Mouse (Mus musculus) layer of hippocampus, adult 2 months (tissue): ENCODE data around the gene Olfr194. TPM values are rescaled to one million over a fixed set of nuclear protein-coding genes. Genes with fewer than 3 reads are reported as not detected.
"Not testable (repeated sequence)": the region's sequence is repeated elsewhere in the genome, so short reads cannot be mapped to it uniquely, and the experiment has no call there.

Source experiments
- DNase-seq, 2 experiments: peaks; one replicate each; pipeline ENCODE4 v3.0.0; 2022; ENCODE audit warnings: low spot score in 2 of 2
- H3K27ac ChIP-seq: fragments of 200-600 bp; 2 replicates; pipeline ENCODE4 v1.8.1; 2022
- H3K4me3 ChIP-seq: fragments of 200-600 bp; 2 replicates; pipeline ENCODE4 v1.8.1; 2022; ENCODE audit warnings: mild to moderate bottlenecking
- CTCF ChIP-seq: fragments of 200-600 bp; conservative IDR thresholded peaks from 2 replicates; pipeline ENCODE4 v1.8.1; 2022; ENCODE audit warnings: antibody characterized with exemption, mild to moderate bottlenecking, moderate library complexity
- long read RNA-seq, 2 experiments: library from polyadenylated mRNA; stranded (forward); transcript quantifications; one replicate each; pipeline ENCODE4 v2.0.0; 2021; ENCODE audit warnings: borderline mapping rate in 2 of 2
- total RNA-seq, 2 experiments: library from RNA; stranded (reverse); gene quantifications; 2 replicates each; pipeline ENCODE4 v1.2.3; 2021

Olfr194 gene
- not detected for total RNA-seq
- long read RNA-seq, experiment 1 = 0 reads
- long read RNA-seq, experiment 2 = 0 reads

GRCm38 (mm10) chr16:59120969-59121368 is at the start of gene Olfr194:
TSS of gene Olfr194 (minus strand) at chr16:59121069.
- Histone ChIP-seq H3K4me3 (no peak within 1 kb of the TSS), H3K27ac (no peak within 1 kb of the TSS)
- DNase-seq = no peak
- TF ChIP-seq CTCF = no peak

GRCm38 (mm10) chr16:59170354-59170753 is 49.5 kb upstream of the Olfr194 start, which contains the start of gene Olfr196:
TSS of gene Olfr196 (minus strand) at chr16:59170454.
- Histone ChIP-seq H3K4me3 (no peak within 1 kb of the TSS), H3K27ac (no peak within 1 kb of the TSS)
- DNase-seq = no peak
- TF ChIP-seq CTCF = no peak

GRCm38 (mm10) chr16:59151996-59152395 is 31.1 kb upstream of the Olfr194 start:
- no peak for TF ChIP-seq CTCF
- DNase-seq = no peak
- H3K27ac ChIP-seq = no peak overlapping the region
- H3K4me3 ChIP-seq = no peak overlapping the region

GRCm38 (mm10) chr16:59146746-59147145 is 25.9 kb upstream of the Olfr194 start, which contains the start of gene Olfr195:
TSS of gene Olfr195 (plus strand) at chr16:59147046.
- H3K4me3 ChIP-seq = no peak within 1 kb of the TSS
- DNase-seq = no peak
- TF ChIP-seq CTCF = no peak
- no peak within 1 kb of the TSS for H3K27ac ChIP-seq

GRCm38 (mm10) chr16:59141105-59141504 is 20.2 kb upstream of the Olfr194 start:
- DNase-seq = no peak
- Histone ChIP-seq H3K27ac (no peak overlapping the region), H3K4me3 (no peak overlapping the region)
- no peak for TF ChIP-seq CTCF

- no peak for DNase-seq
- TF ChIP-seq CTCF = no peak
- Histone ChIP-seq H3K4me3 (no peak overlapping the region), H3K27ac (no peak overlapping the region)
Measured at GRCm38 (mm10) chr16:59130740-59131139, 9.9 kb upstream of the Olfr194 start.

GRCm38 (mm10) chr16:59111781-59112180 is 9.1 kb downstream of the Olfr194 start, which contains the start of gene Olfr193:
TSS of gene Olfr193 (minus strand) at chr16:59111881.
- Histone ChIP-seq H3K4me3 (no peak within 1 kb of the TSS), H3K27ac (no peak within 1 kb of the TSS)
- no peak for DNase-seq
- no peak for TF ChIP-seq CTCF

- H3K4me3 ChIP-seq, DNase-seq, H3K27ac ChIP-seq: not testable (repeated sequence)
Measured at GRCm38 (mm10) chr16:59108522-59108921, 12.3 kb downstream of the Olfr194 start.

- no peak for DNase-seq
- TF ChIP-seq CTCF = no peak
- no peak overlapping the region for H3K27ac ChIP-seq
- no peak overlapping the region for H3K4me3 ChIP-seq
Measured at GRCm38 (mm10) chr16:59105312-59105711, 15.6 kb downstream of the Olfr194 start.

GRCm38 (mm10) chr16:59089722-59090121 is 31.1 kb downstream of the Olfr194 start, which contains the start of gene Olfr191:
TSS of gene Olfr191 (minus strand) at chr16:59089822.
- DNase-seq, H3K4me3 ChIP-seq, H3K27ac ChIP-seq: not testable (repeated sequence)

GRCm38 (mm10) chr16:59081113-59081512 is 39.8 kb downstream of the Olfr194 start:
- H3K4me3 ChIP-seq, H3K27ac ChIP-seq, DNase-seq: not testable (repeated sequence)

GRCm38 (mm10) chr16:59077905-59078304 is 43.0 kb downstream of the Olfr194 start, which contains the start of gene Olfr190:
TSS of gene Olfr190 (minus strand) at chr16:59078005.
- no peak for TF ChIP-seq CTCF

GRCm38 (mm10) chr16:59073520-59073919 is 47.3 kb downstream of the Olfr194 start:
- no peak for DNase-seq
- Histone ChIP-seq H3K27ac (no peak overlapping the region), H3K4me3 (no peak overlapping the region)
- no peak for TF ChIP-seq CTCF

More at GRCm38 (mm10) chr16:59077905-59078304, 43.0 kb downstream of the Olfr194 start, which contains the start of gene Olfr190:
- H3K4me3 ChIP-seq = no peak within 1 kb of the TSS
- no peak for DNase-seq
- no peak within 1 kb of the TSS for H3K27ac ChIP-seq

- no peak overlapping the region for H3K27ac ChIP-seq
- TF ChIP-seq CTCF = no peak
- H3K4me3 ChIP-seq = no peak overlapping the region
- no peak for DNase-seq
Measured at GRCm38 (mm10) chr16:59071755-59072154, 49.1 kb downstream of the Olfr194 start.

Other genes with a start within 250 kb of the Olfr194 start
- not detected for gene Olfr177, start 246.3 kb downstream of the Olfr194 start, total RNA-seq
- gene Olfr178, start 229.0 kb downstream of the Olfr194 start, total RNA-seq = not detected
- not detected for gene Olfr181, start 192.3 kb downstream of the Olfr194 start, total RNA-seq
- not detected for gene Olfr180, start 191.7 kb downstream of the Olfr194 start, total RNA-seq
- gene Olfr183, start 125.7 kb downstream of the Olfr194 start, total RNA-seq = not detected
- not detected for gene Olfr186, start 90.8 kb downstream of the Olfr194 start, total RNA-seq
- gene Olfr187, start 81.3 kb downstream of the Olfr194 start, total RNA-seq = not detected
- gene Olfr190, start 43.1 kb downstream of the Olfr194 start, total RNA-seq = not detected
- gene Olfr191, start 31.2 kb downstream of the Olfr194 start, total RNA-seq = not detected
- gene Olfr193, start 9.2 kb downstream of the Olfr194 start, total RNA-seq = not detected
- gene Olfr195, start 26.0 kb upstream of the Olfr194 start, total RNA-seq = not detected
- gene Olfr196, start 49.4 kb upstream of the Olfr194 start, total RNA-seq = not detected
- not detected for gene Olfr198, start 82.5 kb upstream of the Olfr194 start, total RNA-seq
- not detected for gene Olfr199, start 98.7 kb upstream of the Olfr194 start, total RNA-seq
- not detected for gene Olfr201, start 151.6 kb upstream of the Olfr194 start, total RNA-seq
- gene Olfr202, start 165.7 kb upstream of the Olfr194 start, total RNA-seq = not detected
- gene Olfr203, start 177.8 kb upstream of the Olfr194 start, total RNA-seq = not detected
- not detected for gene Olfr204, start 197.2 kb upstream of the Olfr194 start, total RNA-seq
- gene Olfr205, start 210.1 kb upstream of the Olfr194 start, total RNA-seq = not detected
- not detected for gene Olfr206, start 228.2 kb upstream of the Olfr194 start, total RNA-seq
- not detected for gene Olfr209, start 242.9 kb upstream of the Olfr194 start, total RNA-seq